Mouse (Mus musculus) retina, adult 2 months (tissue): ENCODE data around the gene Lmntd1.

Experiments used
- DNase-seq: peaks from one replicate; pipeline ENCODE4 v3.0.0-alpha.2; 2012; ENCODE audit warnings: low read depth, low spot score

Lmntd1 gene

DNA sequence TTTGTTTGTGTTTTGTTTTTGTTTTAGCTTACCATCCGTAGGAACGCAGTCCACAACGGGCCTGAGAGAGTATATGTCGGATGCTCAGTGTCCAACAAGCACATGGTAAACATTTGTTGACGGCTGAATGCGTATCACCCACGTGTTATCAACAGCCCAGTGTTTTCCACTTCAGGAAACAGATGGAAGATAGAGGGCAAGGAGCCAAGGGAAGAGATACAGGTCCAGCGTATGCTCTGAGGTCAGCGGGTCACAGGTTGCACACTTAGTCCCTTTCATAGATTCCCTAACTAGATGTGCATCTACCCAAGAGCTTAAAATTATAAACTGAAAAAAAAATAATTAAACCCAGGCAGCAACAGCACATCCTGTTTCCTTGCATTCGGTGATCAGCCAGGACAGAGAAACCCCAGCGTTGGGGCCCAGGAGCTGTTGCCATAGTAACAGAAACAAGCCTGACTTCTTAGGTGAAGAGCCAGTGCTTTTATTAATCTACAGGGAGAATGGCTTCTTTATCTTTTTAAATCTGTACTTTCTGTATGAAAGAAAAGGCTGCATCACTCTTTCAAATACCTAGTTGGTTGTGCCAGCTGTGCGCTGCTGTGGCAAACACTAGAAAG lies 128.0 kb downstream of the Lmntd1 start:
- no peak for DNase-seq

DNA sequence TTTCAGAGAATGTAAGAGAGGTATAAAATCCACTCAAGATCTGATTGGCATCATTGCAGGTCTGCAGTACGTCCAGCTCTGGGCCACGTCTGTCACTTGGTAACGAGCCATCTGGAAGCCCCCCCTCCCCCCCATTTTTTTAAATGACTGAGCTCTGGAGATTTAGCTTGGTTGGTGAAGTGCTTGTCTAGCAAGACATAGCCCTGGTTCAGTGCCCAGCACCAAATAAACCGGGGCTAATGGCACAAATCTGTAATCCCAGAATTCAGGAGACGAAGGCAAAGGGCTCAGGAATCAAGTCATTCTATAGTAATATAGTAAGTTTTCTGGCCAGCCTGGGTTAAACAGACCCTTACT lies 130.8 kb downstream of the Lmntd1 start:
- no peak for DNase-seq

DNA sequence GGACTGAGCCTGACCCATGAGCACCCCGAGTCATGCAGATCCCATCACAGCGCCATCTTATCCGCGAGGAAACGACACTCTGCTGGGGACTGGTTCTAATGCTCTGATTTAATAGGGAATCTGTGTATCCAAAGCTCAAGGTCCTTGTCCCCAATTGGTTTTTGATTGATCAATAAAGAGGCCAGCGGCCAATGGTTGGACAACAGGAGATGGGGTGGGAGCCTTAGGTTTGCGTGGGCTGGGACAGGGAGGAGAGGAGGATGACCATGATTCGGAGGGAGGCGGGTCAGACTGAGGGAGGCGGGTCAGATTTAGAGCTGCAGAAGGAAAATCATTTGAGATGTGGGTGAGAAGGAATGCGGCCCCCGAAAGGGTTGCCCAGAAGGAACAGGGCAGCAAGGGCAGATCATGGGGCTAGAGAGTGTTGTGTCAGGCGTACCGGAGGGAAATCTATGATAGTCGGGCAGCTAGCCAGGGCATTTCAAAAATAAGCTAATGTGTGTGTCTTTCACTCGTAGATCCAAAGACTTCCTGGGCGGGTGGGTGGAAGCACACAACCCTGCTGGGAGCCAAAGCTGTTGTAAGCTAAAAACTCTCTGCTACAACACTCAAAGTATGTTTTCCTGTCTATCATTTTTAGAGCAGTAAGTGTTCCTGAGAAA lies 131.3 kb downstream of the Lmntd1 start:
- DNase-seq: no peak

DNA sequence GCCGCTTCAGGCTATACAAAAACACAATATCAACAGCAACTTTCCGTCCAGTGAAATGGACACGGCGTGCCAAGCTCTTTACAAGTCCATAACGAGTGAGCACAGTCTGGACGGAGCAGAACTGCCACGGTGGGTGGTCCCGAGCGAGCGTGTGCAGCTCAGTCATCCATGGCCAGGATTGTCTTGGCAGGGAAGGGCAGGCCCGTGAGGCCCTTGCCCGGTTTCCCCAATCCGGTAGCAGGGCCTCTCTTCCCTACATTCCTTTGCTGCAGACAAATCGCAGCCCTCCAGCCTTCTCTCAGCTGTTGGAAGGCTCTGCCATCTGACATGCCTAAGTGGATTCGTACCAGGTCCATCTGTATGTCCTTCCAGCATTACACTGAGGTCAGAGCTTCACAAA lies 132.2 kb downstream of the Lmntd1 start:
- no peak for DNase-seq

DNA sequence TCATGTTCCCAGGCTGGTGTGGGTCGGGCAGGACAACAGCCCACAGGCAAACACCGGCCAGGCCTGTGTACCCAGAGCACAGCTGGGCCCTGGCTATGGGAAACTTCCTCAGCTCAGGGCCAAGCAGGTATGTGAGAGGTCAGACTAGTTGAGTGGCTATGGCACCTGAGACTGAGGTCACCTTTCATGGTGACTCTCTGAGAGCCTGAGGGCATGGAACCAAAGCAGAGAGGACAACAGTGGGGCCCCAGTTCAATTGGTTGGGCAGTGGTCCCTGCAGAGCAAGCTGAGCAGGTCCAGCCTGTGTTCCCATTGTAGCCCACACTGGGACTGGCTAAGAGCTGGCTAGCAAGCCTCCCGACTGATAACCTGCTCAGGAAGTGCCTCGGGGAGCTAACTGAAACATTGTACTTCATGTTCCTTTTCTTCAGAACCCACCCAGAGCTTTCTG lies 135.3 kb downstream of the Lmntd1 start:
- DNase-seq: no peak

DNA sequence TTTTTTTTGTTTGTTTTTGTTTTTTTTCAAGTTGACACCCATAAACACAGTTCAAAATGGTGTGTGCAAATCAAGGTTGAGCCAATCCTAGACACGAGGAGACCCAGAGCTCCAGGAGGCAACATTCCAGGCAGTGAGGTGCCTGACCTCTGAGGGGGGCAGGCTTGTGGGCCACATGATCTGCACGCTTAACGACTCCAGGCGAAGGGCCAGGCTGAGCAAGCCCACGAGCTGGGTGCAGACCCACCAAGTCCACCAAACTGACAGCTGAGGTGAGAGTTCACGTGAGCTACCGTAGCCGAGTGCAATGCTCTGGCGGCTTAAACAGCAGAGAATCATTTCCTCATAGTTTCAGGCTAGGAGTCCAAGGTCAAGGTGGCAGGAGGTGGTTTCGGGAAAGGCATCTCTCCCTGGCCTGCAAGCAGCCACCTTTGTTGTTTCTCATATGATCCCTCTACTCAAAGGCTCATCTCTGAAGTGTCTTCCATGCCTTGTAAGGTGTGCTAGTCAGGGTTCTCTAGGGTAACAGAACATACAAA lies 136.7 kb downstream of the Lmntd1 start:
- DNase-seq: no peak

DNA sequence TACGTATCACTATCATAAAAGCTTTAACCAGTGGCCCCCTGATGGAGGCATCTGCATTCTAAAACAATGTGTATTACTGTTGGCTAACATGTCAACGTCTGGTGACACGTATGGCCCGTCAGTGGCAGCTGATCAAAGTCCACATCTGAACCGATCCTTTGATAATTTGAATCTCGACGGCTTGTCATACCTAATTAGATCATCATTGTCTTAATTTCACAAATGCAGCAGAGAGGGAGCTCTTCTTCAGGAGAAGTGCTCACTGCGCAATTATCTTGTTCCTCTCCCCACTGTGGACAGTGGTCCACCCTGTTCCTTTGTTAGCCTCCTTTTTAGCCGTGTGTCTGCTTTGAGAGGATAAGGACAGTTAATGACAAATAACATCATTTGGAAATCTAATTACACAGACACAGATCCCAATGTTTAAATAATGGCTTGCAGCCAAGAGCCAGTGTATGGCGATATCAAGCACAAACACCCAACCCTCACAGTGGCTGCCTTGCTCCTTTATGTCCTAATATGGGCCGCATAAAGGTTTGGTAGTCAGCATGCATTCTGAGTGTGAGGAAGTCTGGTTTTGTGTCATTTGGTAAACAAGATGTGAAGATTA lies 142.4 kb downstream of the Lmntd1 start:
- no peak for DNase-seq

DNA sequence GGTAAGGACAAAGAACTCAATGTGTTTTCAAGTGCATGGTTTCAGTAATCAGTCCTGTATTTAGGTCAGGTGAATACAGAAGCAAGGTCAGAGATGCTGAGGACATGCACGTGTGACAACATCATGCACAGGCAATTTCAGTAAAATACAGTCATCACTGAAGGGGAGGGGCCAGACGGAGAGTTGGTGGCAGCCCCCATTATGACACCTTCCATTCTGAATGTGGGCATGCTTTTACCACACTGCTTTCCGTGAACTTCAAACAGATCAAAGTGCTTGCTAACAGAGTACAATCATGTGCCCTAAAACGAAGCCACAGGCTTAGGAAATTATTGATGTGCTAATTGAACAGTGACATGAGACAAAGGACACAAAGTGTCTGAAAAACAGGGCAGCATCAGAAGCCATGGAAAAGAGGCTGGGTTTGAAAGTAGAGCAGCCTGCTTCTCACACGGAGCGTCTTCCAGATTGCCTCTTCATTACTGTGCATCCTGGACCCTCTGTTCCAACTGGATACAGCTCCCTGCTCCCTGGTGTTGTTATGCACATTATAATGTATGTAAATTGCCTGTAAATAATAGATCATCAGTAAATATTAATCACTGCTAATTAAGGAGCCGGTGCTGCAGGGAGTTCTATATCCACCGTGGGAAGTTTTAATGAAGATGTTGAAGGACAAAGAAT lies 144.7 kb downstream of the Lmntd1 start:
- no peak for DNase-seq

DNA sequence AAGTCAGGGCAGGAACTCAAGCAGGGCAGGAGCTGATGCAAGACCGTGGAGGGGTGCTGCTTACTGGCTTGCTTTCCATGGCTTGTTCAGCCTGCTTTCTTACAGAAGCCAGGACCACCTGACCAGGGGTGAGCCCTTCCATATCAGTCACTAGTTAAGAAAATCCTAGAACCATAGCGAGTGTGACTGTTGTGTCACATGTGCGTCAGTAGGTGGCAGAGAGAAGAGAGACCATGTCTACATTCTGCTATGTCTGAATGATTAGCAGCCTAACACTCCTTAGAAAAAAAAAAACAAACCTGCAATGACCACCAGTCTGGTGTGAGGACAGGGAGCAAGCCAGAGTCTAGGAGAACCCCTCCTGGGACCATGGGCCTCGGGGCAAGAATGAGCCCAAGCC lies 150.1 kb downstream of the Lmntd1 start:
- no peak for DNase-seq

DNA sequence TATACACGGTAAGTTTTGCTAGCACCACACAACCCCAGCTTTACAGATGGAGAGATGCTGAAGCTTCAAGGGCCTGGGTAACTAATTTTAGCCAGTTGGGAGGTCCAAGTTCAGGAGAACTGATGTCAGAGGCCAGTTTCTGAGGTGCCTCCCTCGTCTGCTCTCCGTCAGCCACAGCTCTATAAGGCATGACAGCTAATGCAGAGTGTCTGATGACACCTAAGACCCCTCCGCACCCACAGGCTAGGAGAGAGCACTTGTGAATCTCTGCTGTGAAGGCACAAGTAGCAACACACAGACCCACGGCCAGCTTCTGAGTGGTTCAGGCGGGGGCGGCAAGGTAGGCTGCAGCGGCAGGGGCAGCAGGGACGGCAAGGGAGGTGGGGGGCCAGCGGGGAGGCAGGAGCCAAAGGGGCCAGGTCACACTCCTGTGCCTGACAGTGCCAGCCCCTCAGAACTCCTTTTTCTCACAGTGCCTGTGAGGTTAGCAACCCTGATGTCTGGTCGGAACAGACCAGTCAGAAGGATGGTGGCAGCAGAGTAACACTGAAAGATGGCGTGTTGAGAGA lies 151.4 kb downstream of the Lmntd1 start:
- DNase-seq: no peak

DNA sequence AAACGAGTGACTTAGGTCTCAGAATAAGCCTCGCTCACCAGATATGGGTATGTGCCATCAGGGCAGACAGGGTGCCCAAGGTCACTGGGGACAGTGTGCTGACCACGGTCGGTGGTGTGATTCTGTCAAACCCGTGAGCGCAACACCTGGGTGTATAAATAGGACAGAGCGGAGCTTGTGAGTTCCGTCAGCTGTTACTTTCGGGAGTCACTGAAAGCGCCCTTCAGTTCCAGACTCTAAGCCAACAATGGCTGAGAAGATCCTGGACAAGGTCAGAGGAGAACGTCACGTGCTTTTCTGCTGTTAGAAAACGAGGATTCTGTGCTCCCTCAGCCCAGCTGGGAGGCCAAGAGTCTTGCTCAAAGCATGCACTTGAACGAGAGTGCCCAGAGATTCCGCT lies 157.1 kb downstream of the Lmntd1 start:
- DNase-seq: no peak

DNA sequence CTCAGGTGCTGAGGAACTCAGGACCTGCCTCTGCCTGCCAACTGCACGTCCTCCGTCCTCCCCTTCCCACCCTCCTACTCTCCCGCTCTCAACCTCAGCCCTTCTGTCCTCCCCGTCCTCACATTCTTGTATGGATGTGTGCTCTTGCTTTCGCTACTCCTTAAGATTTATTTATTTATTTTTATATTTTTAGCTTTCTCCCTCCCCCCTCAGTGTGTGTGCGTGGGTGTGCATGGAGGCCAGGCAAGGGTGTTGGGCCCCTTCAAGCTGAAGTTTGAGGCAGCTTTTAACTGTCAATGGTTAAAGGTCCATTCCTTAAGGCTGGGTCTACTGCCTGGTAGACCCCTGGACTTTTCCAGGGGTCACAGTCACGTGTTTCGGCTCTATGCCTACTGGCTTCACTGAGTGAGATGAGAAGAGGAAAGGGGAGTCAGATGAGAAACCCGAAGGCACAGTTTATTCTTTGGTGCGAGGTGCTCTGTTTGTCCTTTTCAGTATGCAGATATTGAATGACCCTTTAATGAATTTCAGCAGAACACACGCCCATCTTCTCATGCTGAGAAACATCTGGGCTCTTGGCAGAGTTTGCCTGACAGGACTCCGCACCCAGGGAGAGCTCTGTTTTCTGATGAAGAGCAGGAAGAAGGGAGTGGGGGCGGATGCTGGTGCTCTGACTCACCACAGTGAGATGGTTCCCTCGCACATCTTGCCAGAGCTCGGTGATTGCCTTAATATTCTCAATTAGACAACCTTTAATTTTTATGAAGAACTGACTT lies 163.3 kb downstream of the Lmntd1 start:
- no peak for DNase-seq

DNA sequence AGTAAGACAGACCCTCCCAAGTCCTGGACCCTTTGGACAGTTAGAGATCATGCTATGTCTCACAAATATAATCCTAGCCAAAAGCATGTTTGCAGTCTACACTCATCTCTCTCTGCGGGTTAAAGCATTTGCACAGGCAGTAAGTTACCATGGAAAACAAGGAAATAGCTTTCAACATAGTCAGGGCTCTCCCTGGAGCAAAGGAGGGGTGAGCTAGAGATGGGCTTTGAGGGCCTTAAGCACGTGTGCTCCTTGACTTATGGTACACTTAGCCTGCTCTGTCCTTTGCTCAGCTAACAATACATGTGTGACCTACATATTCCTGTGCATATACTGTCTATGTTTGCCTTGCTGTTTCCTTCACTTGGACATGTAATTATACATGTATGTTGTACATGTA lies 165.8 kb downstream of the Lmntd1 start:
- no peak for DNase-seq

DNA sequence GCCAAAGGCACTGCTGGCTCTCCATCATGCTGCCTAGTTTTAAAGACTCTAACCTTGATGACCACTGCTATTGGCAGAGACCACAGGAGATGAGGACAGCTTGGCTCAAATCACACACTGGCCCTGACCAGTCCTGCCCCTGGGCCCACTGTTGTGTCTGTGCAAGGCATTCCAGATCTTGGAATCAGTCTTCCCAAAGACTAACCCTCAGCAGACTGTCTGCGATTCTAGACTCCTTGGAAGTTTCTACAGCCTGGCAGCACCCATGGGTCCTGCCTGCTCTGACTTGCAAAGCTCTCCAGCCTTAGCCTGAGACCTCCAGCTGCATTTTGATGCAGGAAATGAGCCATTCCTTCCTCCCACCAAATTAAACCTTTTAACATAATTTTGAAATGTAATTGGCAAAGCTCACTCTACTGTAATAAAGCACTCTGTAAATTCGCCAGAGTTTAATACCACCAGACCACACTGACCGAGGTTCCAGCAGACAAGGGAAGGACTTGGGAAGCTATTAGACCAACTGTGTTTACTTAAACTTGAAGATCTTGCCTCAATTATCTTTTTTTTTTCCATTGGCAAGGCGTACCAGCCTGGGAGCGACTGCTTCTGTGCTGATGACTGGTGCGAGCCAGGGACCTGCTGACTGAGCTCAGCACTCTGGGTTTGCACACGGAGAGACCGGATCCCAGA lies 168.2 kb downstream of the Lmntd1 start:
- no peak for DNase-seq

DNA sequence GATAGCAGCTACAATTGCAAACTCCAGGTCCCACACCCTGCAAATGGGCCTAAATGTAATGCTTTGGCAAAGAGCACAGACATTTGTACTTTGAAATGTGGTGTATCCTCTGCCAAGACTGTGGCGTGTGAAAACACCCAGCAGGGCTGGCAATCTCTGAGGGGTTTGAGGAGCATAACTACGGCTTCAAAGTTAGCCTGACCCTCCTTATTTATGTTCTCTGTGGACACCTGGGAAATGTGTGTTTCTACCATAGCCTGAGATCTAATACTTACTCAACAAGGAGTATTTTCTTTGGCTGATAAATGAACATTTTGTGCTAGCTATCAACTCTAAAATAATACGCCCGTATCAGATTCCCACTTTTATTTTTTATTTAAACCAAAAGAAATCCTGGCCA lies 168.7 kb downstream of the Lmntd1 start:
- no peak for DNase-seq

DNA sequence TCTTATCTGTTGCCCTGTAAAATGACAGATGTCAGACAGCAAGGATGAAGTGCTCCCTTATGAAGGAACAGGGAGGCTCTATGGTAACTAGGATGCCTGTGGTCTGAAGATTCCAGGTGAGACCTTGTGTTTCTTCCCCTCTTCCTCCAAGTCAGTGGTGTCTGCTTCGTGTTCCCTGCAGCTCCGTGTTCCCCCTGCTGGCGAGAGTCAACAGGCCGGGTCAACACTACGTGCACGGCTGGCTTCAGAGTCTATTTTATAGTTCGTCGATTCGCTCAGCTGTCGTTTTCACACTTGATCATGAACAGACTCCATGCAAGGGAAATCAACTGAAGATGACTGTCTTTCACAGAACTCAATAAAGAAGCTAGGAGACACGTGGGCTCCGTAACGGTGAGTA lies 171.3 kb downstream of the Lmntd1 start:
- DNase-seq: no peak

DNA sequence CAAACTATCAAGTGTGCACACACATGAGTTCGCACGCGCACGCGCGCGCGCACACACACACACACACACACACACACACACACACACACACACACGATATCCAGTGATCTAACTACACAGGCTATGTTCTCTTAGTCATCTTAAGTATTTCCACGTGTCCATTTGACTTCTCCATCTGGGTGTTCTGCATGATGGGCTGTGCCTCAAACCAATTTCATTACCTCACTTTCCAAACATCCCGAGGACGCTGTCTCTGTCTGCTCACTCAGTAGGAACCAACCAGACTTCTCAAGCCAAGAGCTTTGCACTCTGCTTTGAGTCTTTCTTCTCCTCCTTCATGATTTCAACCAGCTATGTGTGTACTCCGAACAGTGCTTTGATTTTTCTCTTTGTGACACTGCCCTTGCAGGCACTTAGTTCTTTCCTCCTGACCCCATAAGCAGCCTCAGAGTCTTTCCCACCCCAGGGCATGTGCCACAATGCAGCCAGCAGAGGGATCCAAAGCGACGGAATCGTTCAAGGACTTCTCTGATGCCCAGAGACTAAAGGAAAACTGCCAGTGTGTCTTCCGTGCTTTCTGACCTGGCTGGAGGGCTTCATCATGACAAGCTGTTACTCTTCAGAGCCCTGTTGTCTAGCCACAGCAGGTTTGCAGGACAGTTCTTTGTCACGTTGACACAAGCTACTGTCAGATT lies 172.6 kb downstream of the Lmntd1 start:
- DNase-seq: peak; percentile 22

DNA sequence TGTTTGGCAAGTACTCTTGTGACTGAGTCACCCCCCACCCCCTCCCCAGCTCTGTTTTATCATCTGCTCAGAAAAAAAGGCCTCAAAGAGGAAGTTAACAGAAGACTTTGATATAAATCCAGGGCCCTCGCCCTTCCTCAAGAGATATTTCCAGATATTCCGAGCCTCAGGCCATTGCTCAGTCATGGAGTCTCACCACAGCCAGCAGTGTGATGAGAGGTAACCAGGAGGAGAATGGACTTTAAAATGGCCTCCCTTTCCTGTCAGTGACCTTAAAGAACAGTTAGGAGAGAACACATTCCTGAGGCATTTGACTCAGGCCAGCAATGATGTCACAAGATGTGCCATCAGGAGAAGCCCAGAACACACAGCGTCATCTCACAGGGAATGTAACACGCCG lies 175.3 kb downstream of the Lmntd1 start:
- DNase-seq: no peak

DNA sequence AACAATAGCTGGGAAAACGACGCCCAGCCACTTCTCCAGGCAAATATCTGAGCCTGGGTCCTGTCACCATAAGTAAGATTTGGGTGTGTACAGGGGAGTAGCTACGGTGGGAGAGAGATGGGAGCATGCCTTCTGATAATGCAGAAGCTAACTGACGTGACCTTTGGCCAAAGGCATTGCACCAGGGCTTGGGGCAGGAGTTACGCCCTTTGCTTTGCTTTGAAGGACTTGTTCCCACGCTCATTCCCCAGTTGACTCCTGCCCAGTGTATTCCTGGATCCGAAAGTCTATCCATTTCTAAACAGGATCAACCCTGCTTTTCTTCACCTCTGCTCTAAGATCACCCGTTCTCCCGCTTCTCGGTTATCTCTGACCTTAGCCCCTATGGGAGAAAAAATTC lies 178.4 kb downstream of the Lmntd1 start:
- no peak for DNase-seq

DNA sequence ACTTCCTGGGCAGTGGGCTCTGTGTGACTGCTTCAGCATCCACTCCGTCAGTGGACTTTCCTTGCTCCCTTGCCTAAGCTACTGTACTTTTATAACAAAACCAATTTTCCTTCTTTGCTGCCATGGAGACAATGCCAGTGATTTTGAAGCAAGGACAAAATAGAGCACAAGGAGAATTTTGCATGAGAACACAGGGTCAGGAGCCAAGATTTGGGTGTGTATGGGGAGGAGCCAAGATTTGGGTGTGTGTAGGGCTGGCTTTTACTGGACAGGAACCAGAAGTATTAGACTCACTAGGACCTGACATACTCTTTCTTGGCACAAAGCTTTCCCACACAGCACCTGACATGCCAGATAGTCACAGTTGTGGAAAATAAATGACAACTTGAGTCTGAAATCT lies 179.0 kb downstream of the Lmntd1 start:
- no peak for DNase-seq
